Mouse (Mus musculus): ENCODE results near the gene Dync1i2. TPM values are rescaled to one million over a fixed set of nuclear protein-coding genes. Genes with fewer than 3 reads are reported as not detected.

Gene Dync1i2
- polyA plus RNA-seq, 1 experiment from 2014 or later: 81.3 TPM

DNA sequence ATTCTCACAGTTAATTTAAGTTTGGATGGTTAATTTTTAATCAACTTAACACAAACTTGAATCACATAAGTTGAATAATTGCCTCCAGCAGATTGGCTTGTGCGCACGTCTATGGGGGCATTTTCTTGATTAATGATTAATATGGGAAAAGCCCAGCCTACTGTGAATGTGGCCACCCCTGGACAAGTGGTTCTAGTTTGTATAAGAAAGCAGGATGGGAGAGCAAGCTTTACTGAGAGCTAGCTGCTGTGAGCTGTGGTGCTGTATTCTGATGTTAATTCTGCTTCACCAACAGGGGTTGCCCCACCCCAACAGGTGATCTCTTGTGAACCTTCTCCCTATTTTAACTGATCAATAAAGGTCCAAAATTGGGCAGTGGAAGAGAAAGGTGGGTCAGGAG lies 22.6 kb upstream of the Dync1i2 start:
- no peak for ATAC-seq (ENCODE audit: insufficient number of reproducible peaks, low FRiP score, low TSS enrichment, low read depth)
- no peak overlapping the region for H3K4me2 ChIP-seq
- H3K9ac ChIP-seq: no peak overlapping the region
- 46% methylated on average over 2 of the region's 2 CpGs for WGBS
- peaks cover 10% of the 10 kb centered on the region for H3K4me1 ChIP-seq
- H3K27ac ChIP-seq: no peak overlapping the region
- H3K36me3 ChIP-seq: no peaks in the 10 kb centered on the region
- H3K27me3 ChIP-seq: 0 out of 2 replicates have a peak, but pooled peaks cover 2% of the 10 kb centered on the region
- no peaks in the 10 kb centered on the region for H3K9me3 ChIP-seq
- no peak overlapping the region for H3K4me3 ChIP-seq

DNA sequence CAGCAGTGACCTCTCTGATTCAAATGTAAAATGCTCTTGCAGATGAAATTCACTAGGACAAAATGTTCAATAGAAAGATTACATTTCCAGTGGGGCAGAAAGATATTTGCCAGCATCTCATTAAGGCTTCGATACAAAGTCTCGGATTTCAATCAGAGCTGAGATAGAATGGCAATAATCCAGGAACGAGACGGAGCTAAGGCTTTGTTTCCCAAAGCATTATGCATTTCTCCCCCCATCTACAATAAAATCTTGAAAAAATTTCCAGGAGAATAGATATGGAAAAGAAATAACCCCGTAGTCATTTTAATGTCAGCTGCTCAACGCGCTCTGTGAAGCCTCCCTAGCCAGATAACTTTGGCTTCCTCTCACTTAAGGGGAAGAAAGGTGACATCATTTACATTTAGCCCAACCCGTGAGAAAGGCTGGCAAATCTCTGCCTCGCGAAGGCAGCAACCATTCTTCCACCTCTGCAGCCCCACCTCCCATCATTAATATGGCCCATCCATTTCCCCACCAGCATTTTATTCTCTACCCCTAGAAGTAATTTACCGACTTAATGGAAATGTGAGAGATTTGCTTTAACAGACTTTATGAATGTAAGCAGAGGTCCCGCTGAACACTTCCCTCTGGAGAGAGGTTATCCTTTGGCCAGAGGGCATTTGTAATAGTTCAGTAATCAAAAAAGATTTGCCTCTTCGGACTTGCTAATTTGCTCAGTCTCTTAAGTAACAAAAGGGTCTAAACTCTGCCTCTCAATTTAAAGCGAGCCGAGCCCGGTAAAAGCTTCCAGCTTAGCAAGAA lies 19.9 kb upstream of the Dync1i2 start:
- no peak overlapping the region for H3K27ac ChIP-seq
- H3K4me2 ChIP-seq: peak overlapping the region; percentile 30
- H3K9ac ChIP-seq: no peak overlapping the region
- peak overlapping the region; percentile 1; the same call in 1 of the 2 replicates for H3K4me3 ChIP-seq
- no peaks in the 10 kb centered on the region for H3K36me3 ChIP-seq
- H3K9me3 ChIP-seq: no peaks in the 10 kb centered on the region
- H3K4me1 ChIP-seq: peaks cover 10% of the 10 kb centered on the region
- 0 out of 2 replicates have a peak, but pooled peaks cover 2% of the 10 kb centered on the region for H3K27me3 ChIP-seq
- 14% methylated on average over 16 of the region's 16 CpGs for WGBS
- no peak for ATAC-seq (ENCODE audit: insufficient number of reproducible peaks, low FRiP score, low TSS enrichment, low read depth)

DNA sequence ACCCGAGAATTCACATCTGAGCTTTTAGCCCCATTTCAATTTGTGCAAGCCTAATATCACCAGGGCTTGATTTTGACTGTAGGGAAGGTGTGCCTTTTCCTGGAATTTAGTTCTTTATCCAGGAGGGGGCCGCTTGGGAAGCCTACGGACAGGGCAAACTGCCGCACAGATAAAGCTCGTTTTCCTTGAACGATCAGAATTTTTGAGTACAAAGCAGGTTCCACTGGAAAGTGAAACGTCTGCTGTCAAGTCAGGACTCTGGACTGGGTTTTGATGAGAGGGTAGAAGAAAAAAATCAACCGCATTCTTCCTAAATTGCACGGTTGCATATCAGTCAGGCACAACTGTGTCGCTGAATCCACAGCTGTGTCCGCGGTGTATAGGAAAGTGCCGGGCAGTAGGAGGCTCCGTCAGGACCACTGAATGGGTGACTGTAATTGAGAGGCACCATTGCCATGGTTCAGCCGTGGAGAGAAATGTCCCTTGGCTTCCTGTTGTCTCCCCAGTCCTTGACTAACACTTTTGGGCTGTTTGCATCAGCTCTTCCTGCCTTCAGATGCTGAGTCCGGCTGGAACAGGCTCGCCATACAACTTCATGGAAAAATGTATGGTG lies 19.2 kb upstream of the Dync1i2 start:
- Histone ChIP-seq H3K27ac (no peak overlapping the region), H3K4me2 (peak overlapping the region; percentile 30), H3K36me3 (no peaks in the 10 kb centered on the region), H3K9me3 (no peaks in the 10 kb centered on the region), H3K27me3 (0 out of 2 replicates have a peak, but pooled peaks cover 2% of the 10 kb centered on the region), H3K4me1 (peaks cover 10% of the 10 kb centered on the region), H3K9ac (no peak overlapping the region), H3K4me3 (0 out of 2 replicates have a peak overlapping the region, but pooled peaks have one; percentile 1)
- ATAC-seq (ENCODE audit: insufficient number of reproducible peaks, low FRiP score, low TSS enrichment, low read depth): no peak
- WGBS: 44% methylated on average over 17 of the region's 17 CpGs

DNA sequence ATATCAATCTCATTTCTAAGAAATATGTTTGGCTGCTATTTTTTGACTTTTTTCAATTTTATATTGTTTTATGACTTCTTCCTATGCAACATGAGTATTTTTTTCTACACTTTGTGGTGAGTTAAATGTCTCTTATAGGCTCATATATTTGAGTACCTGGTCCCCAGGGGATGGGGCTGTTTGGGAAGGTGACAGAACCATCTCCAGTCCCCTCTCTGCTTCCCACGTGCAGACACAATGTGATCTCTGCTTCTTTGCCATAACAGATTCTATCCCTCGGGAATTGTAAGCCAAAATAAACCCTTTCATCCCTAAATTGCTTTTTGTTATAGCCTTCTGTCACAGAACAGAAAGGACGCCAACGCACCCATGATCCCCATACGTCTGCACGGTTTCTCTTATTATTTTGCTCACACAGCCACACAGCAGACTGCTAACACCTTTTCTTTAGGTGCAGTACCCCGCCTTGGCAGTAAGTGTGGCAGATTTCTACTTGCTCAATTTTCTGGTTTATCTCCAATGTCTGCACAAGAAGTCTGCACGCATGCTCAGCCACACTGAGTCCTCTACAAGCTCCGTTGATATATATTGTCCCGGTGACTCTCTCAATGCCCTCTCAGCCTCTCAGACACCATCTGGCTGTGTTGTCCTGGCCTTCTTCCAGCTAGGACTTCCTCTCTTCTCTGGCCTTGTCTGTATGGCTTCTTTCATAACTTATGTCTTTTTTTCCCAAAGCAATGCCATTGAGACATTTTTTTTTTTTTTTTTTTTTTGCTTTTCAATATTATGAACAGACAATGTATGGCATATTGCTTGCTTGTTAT lies 17.2 kb upstream of the Dync1i2 start:
- WGBS: 66% methylated on average over 10 of the region's 10 CpGs

DNA sequence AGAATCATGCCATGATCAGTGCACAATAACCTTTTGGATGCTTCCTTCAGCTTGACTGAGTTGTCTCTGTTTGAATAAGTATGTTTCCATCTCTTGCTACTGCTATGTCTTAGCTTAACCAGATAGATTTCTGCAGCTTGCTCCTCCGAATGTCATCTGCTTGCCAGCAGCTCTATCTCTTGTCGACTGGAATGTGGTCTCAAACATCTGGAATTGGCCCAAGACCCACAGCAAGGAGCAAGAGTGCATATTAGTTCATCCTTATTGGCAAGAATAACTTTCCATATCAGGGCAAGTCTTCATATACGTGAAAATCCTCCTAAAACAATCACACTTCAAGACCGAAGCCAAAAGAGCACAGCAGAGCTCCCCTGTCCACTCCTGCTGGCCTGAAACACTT lies 14.6 kb upstream of the Dync1i2 start:
- H3K27ac ChIP-seq: no peak overlapping the region
- no peak overlapping the region for H3K4me2 ChIP-seq
- no peak overlapping the region for H3K4me3 ChIP-seq
- no peaks in the 10 kb centered on the region for H3K27me3 ChIP-seq
- no peaks in the 10 kb centered on the region for H3K36me3 ChIP-seq
- no peak for ATAC-seq (ENCODE audit: insufficient number of reproducible peaks, low FRiP score, low TSS enrichment, low read depth)
- H3K4me1 ChIP-seq: peaks cover under 1% of the 10 kb centered on the region; the same call in 1 of the 2 replicates
- no peak overlapping the region for H3K9ac ChIP-seq
- WGBS: 59% methylated on average over 4 of the region's 4 CpGs
- H3K9me3 ChIP-seq: no peaks in the 10 kb centered on the region

More for the DNA sequence above, 17.2 kb upstream of the Dync1i2 start:
- H3K4me3 ChIP-seq: no peak overlapping the region
- H3K27ac ChIP-seq: no peak overlapping the region
- H3K9ac ChIP-seq: no peak overlapping the region
- H3K27me3 ChIP-seq: 0 out of 2 replicates have a peak, but pooled peaks cover 2% of the 10 kb centered on the region
- H3K4me2 ChIP-seq: no peak overlapping the region
- no peaks in the 10 kb centered on the region for H3K36me3 ChIP-seq
- H3K4me1 ChIP-seq: peaks cover 10% of the 10 kb centered on the region
- H3K9me3 ChIP-seq: no peaks in the 10 kb centered on the region
- ATAC-seq (ENCODE audit: insufficient number of reproducible peaks, low FRiP score, low TSS enrichment, low read depth): no peak

DNA sequence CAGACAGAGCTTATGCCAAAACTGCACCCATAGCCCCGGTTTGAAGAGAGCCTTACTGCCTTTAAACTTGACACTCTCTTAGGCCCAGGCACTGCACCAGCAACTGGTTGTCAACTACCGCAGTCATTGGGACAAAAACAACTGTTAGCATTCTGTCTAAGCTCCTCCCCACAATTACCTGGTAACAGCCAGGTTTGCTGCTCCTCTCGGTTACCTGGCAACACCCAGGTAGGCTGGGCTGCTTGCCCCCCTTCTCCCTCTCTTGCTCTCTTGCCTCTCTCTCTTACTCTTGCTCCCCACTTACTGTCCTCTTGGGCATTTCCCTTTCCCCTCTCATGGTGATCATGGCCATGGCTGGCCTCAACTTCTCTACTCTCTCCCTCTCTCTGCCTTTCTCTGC lies 12.6 kb upstream of the Dync1i2 start:
- no peak for ATAC-seq (ENCODE audit: insufficient number of reproducible peaks, low FRiP score, low TSS enrichment, low read depth)
- H3K27me3 ChIP-seq: no peaks in the 10 kb centered on the region
- H3K27ac ChIP-seq: no peak overlapping the region
- 41% methylated on average over 3 of the region's 3 CpGs for WGBS
- no peaks in the 10 kb centered on the region for H3K36me3 ChIP-seq
- H3K4me2 ChIP-seq: no peak overlapping the region
- no peaks in the 10 kb centered on the region for H3K4me1 ChIP-seq
- H3K9ac ChIP-seq: no peak overlapping the region
- H3K4me3 ChIP-seq: no peak overlapping the region
- H3K9me3 ChIP-seq: no peaks in the 10 kb centered on the region

DNA sequence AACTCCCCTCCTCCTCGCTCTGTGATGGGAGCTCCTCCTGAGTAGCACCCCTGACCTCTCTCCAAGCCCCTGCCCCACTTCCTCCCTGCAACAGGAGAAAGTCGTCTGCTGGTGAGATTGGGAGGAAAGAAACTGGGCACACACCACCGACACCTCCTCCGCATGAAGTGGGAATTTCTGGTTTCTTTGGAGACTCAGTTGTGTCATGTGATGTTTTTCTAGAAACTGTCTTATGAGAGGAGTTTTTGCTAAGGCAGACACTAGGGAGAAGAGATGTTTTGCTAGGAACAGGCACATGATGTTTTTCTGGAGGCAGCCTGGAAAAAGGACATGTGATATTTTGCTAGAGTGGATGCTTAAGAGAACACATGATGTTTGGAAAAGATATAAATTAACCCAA lies 11.0 kb upstream of the Dync1i2 start:
- no peak for ATAC-seq (ENCODE audit: insufficient number of reproducible peaks, low FRiP score, low TSS enrichment, low read depth)
- H3K36me3 ChIP-seq: no peaks in the 10 kb centered on the region
- no peak overlapping the region for H3K4me2 ChIP-seq
- no peaks in the 10 kb centered on the region for H3K4me1 ChIP-seq
- 54% methylated on average over 4 of the region's 4 CpGs for WGBS
- no peaks in the 10 kb centered on the region for H3K9me3 ChIP-seq
- H3K27ac ChIP-seq: no peak overlapping the region
- H3K9ac ChIP-seq: no peak overlapping the region
- no peak overlapping the region for H3K4me3 ChIP-seq
- H3K27me3 ChIP-seq: no peaks in the 10 kb centered on the region

DNA sequence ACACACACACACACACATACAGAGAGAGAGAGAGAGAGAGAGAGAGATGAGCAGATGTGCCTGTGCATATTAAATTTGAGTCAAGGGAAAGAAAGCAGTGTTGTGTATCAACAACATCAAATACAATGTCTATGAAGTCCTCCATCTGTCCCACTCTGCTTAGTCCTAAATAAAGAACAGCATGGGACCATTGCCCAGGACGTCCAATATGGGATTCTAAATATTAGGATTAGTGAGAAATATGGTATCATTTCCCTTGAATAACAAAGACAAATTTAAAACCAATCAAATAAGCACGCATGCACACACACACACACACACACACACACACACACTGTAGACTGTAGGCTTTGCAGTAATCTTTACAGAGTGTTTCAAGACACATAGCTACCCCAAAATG lies 9.6 kb upstream of the Dync1i2 start:
- H3K36me3 ChIP-seq: no peaks in the 10 kb centered on the region
- no peak for ATAC-seq (ENCODE audit: insufficient number of reproducible peaks, low FRiP score, low TSS enrichment, low read depth)
- H3K27me3 ChIP-seq: no peaks in the 10 kb centered on the region
- no peaks in the 10 kb centered on the region for H3K9me3 ChIP-seq
- no peak overlapping the region for H3K27ac ChIP-seq
- no peaks in the 10 kb centered on the region for H3K4me1 ChIP-seq
- WGBS: 79% methylated on average over 2 of the region's 2 CpGs
- H3K4me2 ChIP-seq: no peak overlapping the region
- no peak overlapping the region for H3K9ac ChIP-seq
- no peak overlapping the region for H3K4me3 ChIP-seq

DNA sequence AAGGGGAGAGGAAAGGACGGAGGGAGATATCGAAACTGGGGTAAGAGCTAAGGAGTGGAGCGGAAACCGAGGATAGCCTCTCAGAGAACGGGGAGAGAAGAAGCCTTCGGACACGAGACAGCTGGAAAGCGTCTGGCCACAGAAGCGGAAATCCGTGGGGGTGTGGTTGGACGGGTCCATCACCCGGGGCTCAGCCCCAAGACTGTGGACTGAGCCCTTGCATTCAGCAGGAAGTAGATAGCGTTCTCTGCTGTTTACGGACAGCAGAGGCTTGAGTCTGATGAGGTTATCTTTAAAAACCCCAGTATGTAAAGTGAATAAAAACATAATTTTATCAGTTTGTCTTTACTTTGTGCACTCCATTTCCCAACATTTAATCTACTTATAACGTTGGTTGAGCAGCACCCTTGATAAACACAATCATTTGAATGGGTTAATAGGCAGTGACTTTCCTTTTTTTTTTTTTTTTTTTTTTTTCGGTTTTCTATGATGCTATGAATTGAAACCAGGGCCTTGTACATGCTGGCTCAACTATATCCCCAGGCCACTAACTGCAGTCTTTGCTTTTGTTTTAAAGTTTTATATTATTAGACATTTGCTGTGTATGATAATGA lies 7.6 kb upstream of the Dync1i2 start:
- H3K27me3 ChIP-seq: no peaks in the 10 kb centered on the region
- WGBS: 72% methylated on average over 16 of the region's 16 CpGs

DNA sequence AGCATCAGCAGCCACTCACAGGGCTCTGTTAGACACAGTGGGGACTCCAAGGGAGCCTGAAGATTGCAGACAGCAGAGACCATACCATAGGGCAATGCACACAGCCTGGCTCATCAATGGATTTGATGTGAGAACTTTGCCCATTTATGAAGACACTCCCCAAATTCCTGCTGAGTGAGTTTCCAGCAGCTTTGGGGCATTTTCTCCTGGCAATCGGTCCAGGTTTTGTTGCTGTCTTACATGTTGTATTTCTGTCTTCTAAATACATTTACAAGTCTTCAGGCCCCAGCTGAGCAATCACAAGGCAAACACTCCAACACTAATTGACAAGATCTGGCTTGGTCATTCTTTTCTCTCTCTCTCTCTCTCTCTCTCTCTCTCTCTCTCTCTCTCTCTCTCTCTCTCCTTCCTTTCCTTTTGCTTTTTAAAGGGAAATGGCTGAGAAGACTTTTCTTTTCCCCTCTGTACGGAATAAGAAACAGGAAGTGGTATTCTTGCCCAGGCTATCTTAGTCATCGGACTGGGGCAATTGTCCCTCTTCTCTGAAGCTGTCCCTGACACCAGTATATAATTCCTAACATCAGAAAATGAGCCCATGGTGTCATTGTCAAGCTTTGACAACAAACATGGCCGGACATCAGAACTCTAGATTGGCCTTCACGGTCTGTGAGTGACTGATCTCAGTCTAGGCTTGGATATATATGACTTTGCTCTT lies 2.3 kb upstream of the Dync1i2 start:
- Histone ChIP-seq H3K27me3 (no peaks in the 10 kb centered on the region), H3K4me2 (no peak overlapping the region), H3K36me3 (no peaks in the 10 kb centered on the region), H3K4me1 (peaks cover 6% of the 10 kb centered on the region), H3K27ac (no peak overlapping the region), H3K4me3 (no peak overlapping the region), H3K9me3 (no peaks in the 10 kb centered on the region), H3K9ac (no peak overlapping the region)
- 64% methylated on average over 5 of the region's 5 CpGs for WGBS
- no peak for ATAC-seq (ENCODE audit: insufficient number of reproducible peaks, low FRiP score, low TSS enrichment, low read depth)

More for the DNA sequence above, 7.6 kb upstream of the Dync1i2 start:
- no peak for ATAC-seq (ENCODE audit: insufficient number of reproducible peaks, low FRiP score, low TSS enrichment, low read depth)
- Histone ChIP-seq H3K4me1 (no peaks in the 10 kb centered on the region), H3K4me3 (no peak overlapping the region), H3K9ac (no peak overlapping the region), H3K27ac (no peak overlapping the region), H3K4me2 (no peak overlapping the region), H3K9me3 (no peaks in the 10 kb centered on the region), H3K36me3 (no peaks in the 10 kb centered on the region)

DNA sequence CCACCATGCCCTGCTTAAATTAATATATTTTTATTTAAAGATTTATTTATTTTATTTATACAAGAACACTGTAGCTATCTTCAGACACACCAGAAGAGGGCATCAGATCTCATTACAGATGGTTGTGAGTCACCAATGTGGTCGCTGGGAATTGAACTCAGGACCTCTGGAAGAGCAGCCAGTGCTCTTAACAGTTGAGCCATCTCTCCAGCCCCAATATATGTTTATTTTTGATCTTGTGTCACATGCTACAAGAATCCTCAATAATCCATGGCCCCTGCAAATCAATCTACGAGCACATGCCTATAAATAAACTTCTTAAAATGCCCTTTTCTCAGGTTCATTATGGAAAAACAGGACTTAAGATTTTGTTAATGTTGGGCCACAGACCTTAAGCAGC lies 410 bp upstream of the Dync1i2 start:
- Histone ChIP-seq H3K27me3 (no peaks in the 10 kb centered on the region), H3K27ac (no peak overlapping the region), H3K4me1 (peaks cover 6% of the 10 kb centered on the region), H3K9me3 (no peaks in the 10 kb centered on the region), H3K4me2 (no peak overlapping the region), H3K9ac (no peak overlapping the region), H3K36me3 (peaks cover 11% of the 10 kb centered on the region), H3K4me3 (peak overlapping the region; percentile 97; the same call in 1 of the 2 replicates)
- ATAC-seq (ENCODE audit: insufficient number of reproducible peaks, low FRiP score, low TSS enrichment, low read depth): no peak
- WGBS: 87% methylated on average over 2 of the region's 2 CpGs

All from limb, embryonic 15.5 days (tissue).